Mouse (Mus musculus): ENCODE data around the gene Necap1. TPM values are rescaled to one million over a fixed set of nuclear protein-coding genes. Genes with fewer than 3 reads are reported as not detected.

Necap1 gene
- polyA plus RNA-seq (2015; fragmentation: Nextera tagmentation; extraction: Ambion mirVana), result 54.7 and 58.6 TPM in 2 replicates

DNA sequence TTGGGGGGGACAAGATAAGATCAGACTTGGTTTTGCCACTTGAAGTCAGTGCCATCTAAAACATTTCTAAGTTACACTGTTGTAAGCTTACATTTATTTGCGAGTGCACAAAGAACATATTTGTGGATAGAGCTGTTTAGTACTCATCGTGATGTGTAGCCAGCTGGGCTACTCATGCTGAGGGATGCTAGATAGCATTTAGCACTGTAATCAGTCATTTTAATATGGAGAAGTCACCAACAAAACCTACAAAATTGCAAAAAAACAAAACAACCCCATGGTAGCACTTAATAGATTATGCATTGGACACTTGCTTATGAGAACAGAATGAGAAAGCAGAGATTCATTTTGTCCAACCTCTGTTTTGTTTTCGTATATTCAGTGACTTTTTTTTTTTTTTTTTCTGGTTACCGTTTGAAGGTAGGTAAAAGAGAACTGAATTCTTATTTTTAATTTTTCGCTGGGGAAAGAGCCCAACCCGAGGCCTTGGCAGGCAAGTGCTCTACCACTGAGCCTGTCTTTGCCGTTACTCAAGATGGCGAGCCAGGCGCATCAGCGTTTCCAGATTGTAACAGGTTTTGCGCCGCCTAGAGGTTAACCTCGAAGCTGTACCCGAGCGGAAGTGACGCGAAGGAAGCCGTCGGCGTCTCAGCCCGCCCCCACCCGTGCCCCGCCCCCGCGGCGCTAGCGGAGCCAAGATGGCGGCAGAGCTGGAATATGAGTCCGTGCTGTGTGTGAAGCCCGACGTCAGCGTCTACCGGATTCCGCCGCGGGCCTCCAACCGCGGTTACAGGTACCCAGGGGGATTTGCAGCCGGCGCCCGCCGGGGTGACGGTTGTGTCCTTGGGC, at the start of gene Necap1:
Gene Necap1 (plus strand): TSS at position 604 of the 849 bp plus-strand sequence.
- peak within 1 kb of the TSS; percentile 87 for H3K4me3 ChIP-seq (ENCODE audit: low read length)
- H3K4me2 ChIP-seq (replicated peaks; ENCODE audit: low read depth, low read length), result peak within 1 kb of the TSS; percentile 65
- no peaks in the 10 kb centered on the region for H3K9me3 ChIP-seq (ENCODE audit: low read length)
- H3K9ac ChIP-seq (replicated peaks; ENCODE audit: low read length), result peak within 1 kb of the TSS; percentile 95
- peaks cover 8% of the 10 kb centered on the region; the same call in 1 of the 2 replicates for H3K36me3 ChIP-seq (ENCODE audit: insufficient read depth, low read length)
- H3K27me3 ChIP-seq (ENCODE audit: insufficient read depth, low read length), result no peaks in the 10 kb centered on the region
- peak; percentile 96 for ATAC-seq (ENCODE audit: low FRiP score, low TSS enrichment)
- 9% methylated on average over 33 of the region's 43 CpGs for WGBS
- H3K4me1 ChIP-seq (ENCODE audit: insufficient read depth, low read length), result peaks cover 6% of the 10 kb centered on the region
- H3K27ac ChIP-seq (ENCODE audit: low read length), result peak within 1 kb of the TSS; percentile 87

DNA sequence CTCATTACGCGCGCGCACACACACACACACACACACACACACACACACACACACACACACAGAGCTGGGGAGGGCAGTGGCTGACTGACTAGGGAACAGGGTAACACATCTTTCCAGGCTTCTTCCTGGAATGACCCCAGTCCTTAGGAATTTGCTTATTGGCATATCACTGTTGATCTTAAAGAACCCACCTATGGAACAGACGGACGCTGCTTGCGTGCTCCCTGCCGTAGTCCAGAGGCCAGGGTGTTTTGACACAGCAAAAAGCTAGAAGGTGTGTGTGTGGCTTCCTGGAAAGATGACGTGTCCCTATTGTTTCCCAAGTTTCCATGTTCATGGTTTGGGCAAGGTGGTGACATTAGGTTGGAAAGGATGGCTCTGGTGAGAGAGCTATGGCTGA, 49.1 kb upstream of the Necap1 start:
- no peak overlapping the region for H3K9ac ChIP-seq (replicated peaks; ENCODE audit: low read length)
- peaks cover 37% of the 10 kb centered on the region for H3K4me1 ChIP-seq (ENCODE audit: insufficient read depth, low read length)
- 77% methylated on average over 9 of the region's 9 CpGs for WGBS
- H3K9me3 ChIP-seq (ENCODE audit: low read length), result no peaks in the 10 kb centered on the region
- ATAC-seq (ENCODE audit: low FRiP score, low TSS enrichment), result no peak
- H3K36me3 ChIP-seq (ENCODE audit: insufficient read depth, low read length), result peaks cover 7% of the 10 kb centered on the region
- no peak overlapping the region for H3K27ac ChIP-seq (ENCODE audit: low read length)
- no peak overlapping the region for H3K4me3 ChIP-seq (ENCODE audit: low read length)
- H3K4me2 ChIP-seq (replicated peaks; ENCODE audit: low read depth, low read length), result no peak overlapping the region
- H3K27me3 ChIP-seq (ENCODE audit: insufficient read depth, low read length), result no peaks in the 10 kb centered on the region

- H3K4me2 ChIP-seq (replicated peaks; ENCODE audit: low read depth, low read length), result peak overlapping the region; percentile 84
- peak overlapping the region; percentile 66 for H3K27ac ChIP-seq (ENCODE audit: low read length)
- peaks cover 29% of the 10 kb centered on the region for H3K4me1 ChIP-seq (ENCODE audit: insufficient read depth, low read length)
- H3K4me3 ChIP-seq (ENCODE audit: low read length), result peak overlapping the region; percentile 47
- H3K9me3 ChIP-seq (ENCODE audit: low read length), result no peaks in the 10 kb centered on the region
- peak overlapping the region; percentile 62 for H3K9ac ChIP-seq (replicated peaks; ENCODE audit: low read length)
- 3% methylated on average over 28 of the region's 29 CpGs for WGBS
- H3K27me3 ChIP-seq (ENCODE audit: insufficient read depth, low read length), result no peaks in the 10 kb centered on the region
- ATAC-seq (ENCODE audit: low FRiP score, low TSS enrichment), result peak; percentile 90
- H3K36me3 ChIP-seq (ENCODE audit: insufficient read depth, low read length), result peaks cover 7% of the 10 kb centered on the region
These were observed 48.1 kb upstream of the Necap1 start for GRCm38 (mm10) chr6:122825923-122826742.

DNA sequence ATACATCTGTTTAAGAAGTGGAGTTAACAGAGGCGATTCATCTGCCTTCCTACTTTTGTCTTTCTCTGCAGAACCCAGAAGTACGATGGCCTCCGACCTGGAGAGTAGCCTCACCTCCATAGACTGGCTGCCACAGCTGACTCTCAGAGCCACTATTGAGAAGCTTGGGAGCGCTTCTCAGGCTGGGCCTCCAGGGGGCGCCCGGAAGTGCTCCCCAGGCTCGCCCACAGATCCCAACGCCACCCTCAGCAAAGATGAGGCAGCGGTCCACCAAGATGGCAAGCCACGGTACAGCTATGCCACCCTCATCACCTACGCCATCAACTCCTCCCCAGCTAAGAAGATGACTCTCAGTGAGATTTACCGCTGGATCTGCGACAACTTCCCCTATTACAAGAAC, 46.2 kb upstream of the Necap1 start:
- H3K4me1 ChIP-seq (ENCODE audit: insufficient read depth, low read length), result peaks cover 14% of the 10 kb centered on the region
- no peak overlapping the region for H3K9ac ChIP-seq (replicated peaks; ENCODE audit: low read length)
- H3K27me3 ChIP-seq (ENCODE audit: insufficient read depth, low read length), result no peaks in the 10 kb centered on the region
- no peak overlapping the region for H3K4me3 ChIP-seq (ENCODE audit: low read length)
- H3K36me3 ChIP-seq (ENCODE audit: insufficient read depth, low read length), result peaks cover 16% of the 10 kb centered on the region
- WGBS, result 50% methylated on average over 13 of the region's 13 CpGs
- ATAC-seq (ENCODE audit: low FRiP score, low TSS enrichment), result no peak
- no peak overlapping the region for H3K4me2 ChIP-seq (replicated peaks; ENCODE audit: low read depth, low read length)
- H3K27ac ChIP-seq (ENCODE audit: low read length), result no peak overlapping the region
- no peaks in the 10 kb centered on the region for H3K9me3 ChIP-seq (ENCODE audit: low read length)

DNA sequence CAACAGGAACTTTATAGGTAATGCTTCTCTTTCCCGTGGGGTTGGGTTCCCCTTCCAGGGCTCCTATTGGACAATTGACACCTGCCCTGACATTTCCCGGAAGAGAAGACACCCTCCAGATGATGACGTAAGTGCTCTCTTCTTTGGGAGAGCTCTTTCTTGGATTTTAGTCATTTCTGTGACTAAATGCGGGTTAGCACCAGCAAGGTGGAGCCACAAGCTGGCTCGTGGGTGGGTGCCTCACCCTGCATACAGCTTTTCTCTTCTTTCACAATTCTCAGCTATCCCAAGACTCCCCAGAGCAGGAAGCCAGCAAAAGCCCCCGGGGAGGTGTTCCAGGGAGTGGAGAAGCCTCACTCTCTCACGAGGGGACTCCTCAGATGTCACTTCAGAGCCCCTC, 41.4 kb upstream of the Necap1 start:
- WGBS, result 80% methylated on average over 7 of the region's 7 CpGs
- H3K27ac ChIP-seq (ENCODE audit: low read length), result no peak overlapping the region
- 0 out of 2 replicates have a peak, but pooled peaks cover 5% of the 10 kb centered on the region for H3K9me3 ChIP-seq (ENCODE audit: low read length)
- H3K4me3 ChIP-seq (ENCODE audit: low read length), result no peak overlapping the region
- no peak overlapping the region for H3K4me2 ChIP-seq (replicated peaks; ENCODE audit: low read depth, low read length)
- peaks cover 51% of the 10 kb centered on the region for H3K36me3 ChIP-seq (ENCODE audit: insufficient read depth, low read length)
- no peak for ATAC-seq (ENCODE audit: low FRiP score, low TSS enrichment)
- no peaks in the 10 kb centered on the region for H3K4me1 ChIP-seq (ENCODE audit: insufficient read depth, low read length)
- no peak overlapping the region for H3K9ac ChIP-seq (replicated peaks; ENCODE audit: low read length)
- H3K27me3 ChIP-seq (ENCODE audit: insufficient read depth, low read length), result no peaks in the 10 kb centered on the region

GRCm38 (mm10) chr6:122834365-122834764, 39.9 kb upstream of the Necap1 start:
- no peaks in the 10 kb centered on the region for H3K27me3 ChIP-seq (ENCODE audit: insufficient read depth, low read length)
- WGBS, result 66% methylated on average over 4 of the region's 4 CpGs
- H3K27ac ChIP-seq (ENCODE audit: low read length), result no peak overlapping the region
- H3K4me3 ChIP-seq (ENCODE audit: low read length), result no peak overlapping the region
- H3K36me3 ChIP-seq (ENCODE audit: insufficient read depth, low read length), result peaks cover 57% of the 10 kb centered on the region
- 0 out of 2 replicates have a peak, but pooled peaks cover 5% of the 10 kb centered on the region for H3K9me3 ChIP-seq (ENCODE audit: low read length)
- ATAC-seq (ENCODE audit: low FRiP score, low TSS enrichment), result no peak
- no peaks in the 10 kb centered on the region for H3K4me1 ChIP-seq (ENCODE audit: insufficient read depth, low read length)
- H3K9ac ChIP-seq (replicated peaks; ENCODE audit: low read length), result no peak overlapping the region
- no peak overlapping the region for H3K4me2 ChIP-seq (replicated peaks; ENCODE audit: low read depth, low read length)

- H3K4me3 ChIP-seq (ENCODE audit: low read length), result no peak overlapping the region
- H3K27ac ChIP-seq (ENCODE audit: low read length), result no peak overlapping the region
- H3K9ac ChIP-seq (replicated peaks; ENCODE audit: low read length), result no peak overlapping the region
- no peaks in the 10 kb centered on the region for H3K4me1 ChIP-seq (ENCODE audit: insufficient read depth, low read length)
- WGBS, result 91% methylated on average over 3 of the region's 3 CpGs
- no peak for ATAC-seq (ENCODE audit: low FRiP score, low TSS enrichment)
- peaks cover 78% of the 10 kb centered on the region for H3K36me3 ChIP-seq (ENCODE audit: insufficient read depth, low read length)
- H3K9me3 ChIP-seq (ENCODE audit: low read length), result 0 out of 2 replicates have a peak, but pooled peaks cover 5% of the 10 kb centered on the region
- no peaks in the 10 kb centered on the region for H3K27me3 ChIP-seq (ENCODE audit: insufficient read depth, low read length)
- no peak overlapping the region for H3K4me2 ChIP-seq (replicated peaks; ENCODE audit: low read depth, low read length)
These were observed 37.3 kb upstream of the Necap1 start for GRCm38 (mm10) chr6:122836974-122837373.

- Histone ChIP-seq H3K4me3 (ENCODE audit: low read length) (no peak overlapping the region), H3K27me3 (ENCODE audit: insufficient read depth, low read length) (no peaks in the 10 kb centered on the region), H3K4me2 (replicated peaks; ENCODE audit: low read depth, low read length) (no peak overlapping the region), H3K27ac (ENCODE audit: low read length) (no peak overlapping the region), H3K36me3 (ENCODE audit: insufficient read depth, low read length) (peaks cover 73% of the 10 kb centered on the region), H3K4me1 (ENCODE audit: insufficient read depth, low read length) (no peaks in the 10 kb centered on the region), H3K9ac (replicated peaks; ENCODE audit: low read length) (no peak overlapping the region), H3K9me3 (ENCODE audit: low read length) (0 out of 2 replicates have a peak, but pooled peaks cover 5% of the 10 kb centered on the region)
- 74% methylated on average over 5 of the region's 5 CpGs for WGBS
- ATAC-seq (ENCODE audit: low FRiP score, low TSS enrichment), result no peak
These were observed 36.7 kb upstream of the Necap1 start for GRCm38 (mm10) chr6:122837539-122837938.

GRCm38 (mm10) chr6:122843759-122844158, 30.5 kb upstream of the Necap1 start:
- Histone ChIP-seq H3K4me2 (replicated peaks; ENCODE audit: low read depth, low read length) (no peak overlapping the region), H3K27me3 (ENCODE audit: insufficient read depth, low read length) (no peaks in the 10 kb centered on the region), H3K9me3 (ENCODE audit: low read length) (no peaks in the 10 kb centered on the region), H3K4me3 (ENCODE audit: low read length) (no peak overlapping the region), H3K27ac (ENCODE audit: low read length) (no peak overlapping the region), H3K4me1 (ENCODE audit: insufficient read depth, low read length) (no peaks in the 10 kb centered on the region), H3K9ac (replicated peaks; ENCODE audit: low read length) (no peak overlapping the region), H3K36me3 (ENCODE audit: insufficient read depth, low read length) (peaks cover 52% of the 10 kb centered on the region)
- no peak for ATAC-seq (ENCODE audit: low FRiP score, low TSS enrichment)
- 69% methylated on average over 6 of the region's 6 CpGs for WGBS

Measured in kidney, embryonic 16.5 days (tissue).